Mouse (Mus musculus) heart, embryonic 16.5 days (tissue): ENCODE measurements around the gene 1700086D15Rik. TPM values are rescaled to one million over a fixed set of nuclear protein-coding genes. Genes with fewer than 3 reads are reported as not detected.

Experiments used
- ATAC-seq: fragments of 200-750 bp; cut with Nextera tagmentation; replicated peaks from 2 replicates; pipeline ENCODE4 v1.8.0; 2017; ENCODE audit warnings: moderate number of reproducible peaks; ENCODE audit not compliant: insufficient read depth, low FRiP score; ENCODE audit errors: extremely low read depth
- H3K27ac ChIP-seq: fragments of 300-500 bp; sonication (generic); 2 replicates; pipeline ENCODE4 v1.5.1; 2014; ENCODE audit warnings: mild to moderate bottlenecking, low read length, control low read depth, moderate library complexity
- H3K27me3 ChIP-seq: fragments of 300-500 bp; sonication (generic); 2 replicates; pipeline ENCODE4 v1.6.1; 2014; ENCODE audit warnings: low read length, mixed read lengths; ENCODE audit not compliant: control insufficient read depth, insufficient read depth
- H3K36me3 ChIP-seq: fragments of 300-500 bp; sonication (generic); 2 replicates; pipeline ENCODE4 v1.6.1; 2014; ENCODE audit not compliant: control insufficient read depth, insufficient read depth
- H3K4me1 ChIP-seq: fragments of 300-500 bp; sonication (generic); 2 replicates; pipeline ENCODE4 v1.6.1; 2014; ENCODE audit warnings: low read length, mixed read lengths; ENCODE audit not compliant: control insufficient read depth, insufficient read depth
- H3K4me2 ChIP-seq: fragments of 300-500 bp; sonication (generic); 2 replicates; pipeline ENCODE4 v1.6.1; 2014; ENCODE audit warnings: low read depth, mild to moderate bottlenecking, control low read depth, low read length
- H3K4me3 ChIP-seq: fragments of 300-500 bp; sonication (generic); 2 replicates; pipeline ENCODE4 v1.5.1; 2014; ENCODE audit warnings: mild to moderate bottlenecking, control low read depth, low read length
- H3K9ac ChIP-seq: fragments of 300-500 bp; sonication (generic); 2 replicates; pipeline ENCODE4 v1.6.1; 2014; ENCODE audit warnings: low read length, control low read depth
- H3K9me3 ChIP-seq: fragments of 300-500 bp; sonication (generic); replicated peaks from 2 replicates; pipeline ENCODE4 v1.6.1; 2016; ENCODE audit warnings: low read length; ENCODE audit not compliant: control insufficient read depth
- WGBS: fragments of 180-500 bp; shearing (Covaris S2); extraction: QIAGEN DNeasy Blood & Tissue Kit; methylation state at CpG from one replicate; pipeline ENCODE4 v1.1.7; 2014; 5-methylcytosine and 5-hydroxymethylcytosine counted together
- polyA plus RNA-seq: library from polyadenylated mRNA; unstranded; fragments of >200 nt; fragmentation: Nextera tagmentation; extraction: Ambion mirVana; gene quantifications from 2 replicates; pipeline ENCODE4 v1.2.1, GENCODE M21; 2015

1700086D15Rik gene
- polyA plus RNA-seq, 1 experiment from 2014 or later: not detected

DNA sequence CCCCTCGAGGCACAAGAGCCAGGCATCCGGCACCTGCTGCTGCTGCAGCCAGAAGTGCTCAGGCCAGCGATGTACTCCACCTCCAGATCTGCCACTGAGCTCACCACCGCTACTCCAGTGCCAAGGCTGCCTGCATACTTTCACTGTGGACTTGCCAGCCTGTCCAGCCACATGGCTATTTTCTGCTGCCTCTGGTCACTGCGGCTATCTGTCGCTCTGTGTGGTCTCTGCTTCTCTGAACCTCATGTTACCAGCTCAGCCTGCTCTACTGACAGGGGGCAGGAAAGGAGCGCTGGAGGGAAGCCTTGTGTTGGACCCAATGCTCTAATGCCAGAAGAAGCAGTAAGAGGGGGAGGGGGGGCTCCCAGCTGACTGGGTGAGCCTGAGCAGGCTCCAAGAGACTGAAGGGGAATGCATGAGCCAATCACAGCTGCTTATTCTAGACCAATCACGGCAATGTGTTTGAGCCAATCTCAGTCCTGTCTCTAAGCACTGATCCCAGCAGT lies 34.7 kb downstream of the 1700086D15Rik start:
- Histone ChIP-seq H3K9ac (no peak overlapping the region), H3K27ac (peak overlapping the region; percentile 61), H3K4me1 (peaks cover 12% of the 10 kb centered on the region; the same call in 1 of the 2 replicates), H3K4me2 (peak overlapping the region; percentile 34), H3K27me3 (no peaks in the 10 kb centered on the region), H3K9me3 (no peaks in the 10 kb centered on the region), H3K4me3 (peak overlapping the region; percentile 5; the same call in 1 of the 2 replicates), H3K36me3 (no peaks in the 10 kb centered on the region)
- ATAC-seq: peak; percentile 85
- 32% methylated on average over 8 of the region's 8 CpGs for WGBS

DNA sequence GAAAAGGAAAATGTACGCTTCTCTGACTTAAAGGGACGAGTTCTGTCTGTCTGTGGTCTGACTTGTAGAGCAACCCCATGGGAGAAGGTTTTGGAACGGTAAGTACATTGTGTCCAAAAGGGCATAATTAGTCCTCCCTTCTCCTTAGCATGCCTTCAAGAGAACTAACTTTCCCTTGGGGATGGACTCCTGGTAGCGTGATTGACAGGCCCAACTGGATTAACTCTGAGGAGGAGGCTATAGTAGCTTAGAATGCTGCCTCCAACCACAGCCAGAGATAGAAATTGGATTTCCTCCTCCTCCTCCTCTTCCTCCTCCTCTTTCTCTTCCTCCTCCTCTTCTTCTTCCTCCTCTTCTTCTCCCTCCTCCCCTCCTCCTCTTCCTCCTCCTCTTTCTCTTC lies 39.4 kb downstream of the 1700086D15Rik start:
- H3K4me2 ChIP-seq: no peak overlapping the region
- no peak overlapping the region for H3K27ac ChIP-seq
- no peaks in the 10 kb centered on the region for H3K9me3 ChIP-seq
- H3K36me3 ChIP-seq: no peaks in the 10 kb centered on the region
- no peak overlapping the region for H3K4me3 ChIP-seq
- no peaks in the 10 kb centered on the region for H3K27me3 ChIP-seq
- no peak for ATAC-seq
- 87% methylated on average over 4 of the region's 4 CpGs for WGBS
- H3K4me1 ChIP-seq: peaks cover 9% of the 10 kb centered on the region; the same call in 1 of the 2 replicates
- no peak overlapping the region for H3K9ac ChIP-seq

DNA sequence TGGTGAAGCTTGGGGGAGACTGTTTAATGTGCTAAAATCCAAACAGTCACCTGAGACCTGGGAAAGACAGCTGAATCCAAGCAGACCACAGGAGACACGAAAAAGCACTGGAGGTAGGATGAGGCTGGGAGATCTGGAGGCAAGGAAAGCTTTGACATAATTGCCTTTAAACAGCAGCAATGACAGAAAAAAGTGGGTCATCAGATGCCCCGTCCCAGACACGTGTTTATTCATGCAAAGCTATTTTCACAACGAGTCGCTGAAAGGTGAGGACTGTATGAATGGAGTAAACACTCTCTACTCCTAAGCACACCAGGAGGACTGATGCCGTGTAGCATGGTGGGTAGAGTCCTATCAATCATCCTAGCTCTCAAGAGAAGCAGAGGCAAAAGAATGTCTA lies 43.9 kb downstream of the 1700086D15Rik start:
- no peak overlapping the region for H3K9ac ChIP-seq
- H3K4me3 ChIP-seq: no peak overlapping the region
- no peak for ATAC-seq
- 80% methylated on average over 6 of the region's 6 CpGs for WGBS
- no peak overlapping the region for H3K27ac ChIP-seq
- no peaks in the 10 kb centered on the region for H3K36me3 ChIP-seq
- no peaks in the 10 kb centered on the region for H3K27me3 ChIP-seq
- H3K9me3 ChIP-seq: no peaks in the 10 kb centered on the region
- peaks cover 11% of the 10 kb centered on the region for H3K4me1 ChIP-seq
- no peak overlapping the region for H3K4me2 ChIP-seq

DNA sequence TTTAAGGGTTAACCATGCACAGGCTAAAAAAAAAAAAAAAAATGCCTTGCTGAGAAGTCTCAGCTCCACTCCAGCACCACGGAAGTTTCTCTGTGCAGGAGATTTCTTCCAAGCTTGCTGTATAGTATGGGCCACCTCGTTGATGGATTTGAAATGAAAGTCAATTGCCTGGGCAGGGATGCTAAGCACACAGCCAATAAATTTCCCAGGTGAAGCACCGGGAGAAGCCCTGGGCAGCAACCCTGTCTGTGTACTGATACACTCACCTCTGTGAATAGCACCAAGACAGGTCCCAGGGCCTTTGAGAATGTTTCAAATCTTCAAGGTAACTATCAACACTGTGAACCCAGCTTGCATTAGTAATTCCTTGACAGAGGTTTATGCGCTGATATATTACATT lies 47.6 kb downstream of the 1700086D15Rik start:
- H3K4me3 ChIP-seq: no peak overlapping the region
- WGBS: 45% methylated on average over 4 of the region's 4 CpGs
- H3K27ac ChIP-seq: no peak overlapping the region
- no peak overlapping the region for H3K4me2 ChIP-seq
- no peaks in the 10 kb centered on the region for H3K27me3 ChIP-seq
- H3K9ac ChIP-seq: no peak overlapping the region
- no peaks in the 10 kb centered on the region for H3K9me3 ChIP-seq
- ATAC-seq: no peak
- H3K36me3 ChIP-seq: no peaks in the 10 kb centered on the region
- peaks cover 25% of the 10 kb centered on the region for H3K4me1 ChIP-seq

DNA sequence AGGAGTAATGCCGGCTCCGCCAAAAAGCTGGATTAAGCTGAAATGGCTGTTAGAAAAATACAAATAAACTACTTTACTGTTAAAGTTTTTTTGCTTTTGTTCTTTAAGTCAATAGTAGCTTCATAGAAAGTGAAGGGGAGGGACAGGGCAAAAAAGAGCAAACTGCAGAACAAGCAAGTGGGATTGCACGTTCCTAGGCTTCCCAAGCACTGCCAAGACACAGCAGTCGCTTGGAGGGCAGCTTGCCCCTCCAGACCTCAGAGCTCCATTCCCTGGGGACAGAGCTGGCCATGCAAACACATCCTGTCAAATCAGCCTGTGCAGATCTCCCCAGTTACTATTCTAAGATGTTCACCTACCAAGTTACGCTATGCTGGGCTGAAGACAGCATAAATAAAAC lies 48.0 kb downstream of the 1700086D15Rik start:
- H3K4me2 ChIP-seq: no peak overlapping the region
- no peaks in the 10 kb centered on the region for H3K27me3 ChIP-seq
- no peak overlapping the region for H3K27ac ChIP-seq
- H3K9ac ChIP-seq: no peak overlapping the region
- H3K4me1 ChIP-seq: peaks cover 25% of the 10 kb centered on the region
- H3K9me3 ChIP-seq: no peaks in the 10 kb centered on the region
- ATAC-seq: no peak
- 59% methylated on average over 5 of the region's 5 CpGs for WGBS
- H3K4me3 ChIP-seq: no peak overlapping the region
- H3K36me3 ChIP-seq: no peaks in the 10 kb centered on the region

DNA sequence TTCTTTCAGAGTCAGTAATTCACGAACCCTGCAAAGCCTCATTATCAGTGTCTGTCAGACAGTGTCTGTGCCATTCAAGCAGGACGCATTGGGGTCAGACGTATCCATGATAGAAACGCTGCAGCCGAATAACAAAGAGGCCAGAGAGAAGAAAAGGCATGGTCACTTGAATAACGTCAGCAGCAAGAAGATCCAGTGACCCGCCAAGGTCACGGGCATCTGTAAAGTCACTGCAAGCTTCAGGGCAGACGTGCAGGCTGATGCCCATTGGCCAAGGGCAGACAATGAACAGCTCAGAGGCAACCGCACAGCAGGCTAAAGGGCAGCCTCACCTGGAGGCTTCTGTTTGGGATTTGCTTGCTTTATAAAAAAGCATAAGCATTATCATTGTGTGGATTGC lies 49.6 kb downstream of the 1700086D15Rik start:
- H3K27ac ChIP-seq: no peak overlapping the region
- H3K4me2 ChIP-seq: no peak overlapping the region
- H3K9ac ChIP-seq: no peak overlapping the region
- H3K4me1 ChIP-seq: peaks cover 25% of the 10 kb centered on the region
- no peak overlapping the region for H3K4me3 ChIP-seq
- ATAC-seq: no peak
- H3K27me3 ChIP-seq: no peaks in the 10 kb centered on the region
- no peaks in the 10 kb centered on the region for H3K9me3 ChIP-seq
- H3K36me3 ChIP-seq: no peaks in the 10 kb centered on the region
- WGBS: 57% methylated on average over 10 of the region's 10 CpGs

DNA sequence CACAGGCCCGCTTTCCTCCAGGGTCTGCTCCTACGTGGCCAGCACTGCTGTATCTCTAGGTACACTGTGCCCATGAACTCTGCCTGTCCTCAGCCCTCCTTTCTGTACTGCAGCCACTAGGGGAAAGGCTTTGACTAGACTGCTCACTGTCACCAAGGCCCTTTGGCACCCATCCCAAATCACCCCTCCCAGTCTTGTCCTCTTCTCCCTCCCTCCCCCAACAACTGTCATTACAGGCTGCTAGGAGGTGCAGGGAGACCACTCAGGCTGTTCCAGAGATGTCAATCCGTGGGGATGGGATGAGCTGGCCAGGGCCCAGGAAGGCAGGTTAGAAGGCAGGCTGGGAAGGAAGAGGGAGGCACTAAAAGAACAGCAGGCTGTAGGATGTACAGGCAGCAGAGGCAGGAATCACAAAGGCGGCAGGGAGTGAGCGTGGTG lies 51.9 kb downstream of the 1700086D15Rik start:
- Histone ChIP-seq H3K4me3 (no peak overlapping the region), H3K36me3 (no peaks in the 10 kb centered on the region), H3K27ac (peak overlapping the region; percentile 56), H3K4me2 (no peak overlapping the region), H3K27me3 (no peaks in the 10 kb centered on the region), H3K9me3 (no peaks in the 10 kb centered on the region), H3K9ac (peak overlapping the region; percentile 42), H3K4me1 (peaks cover 34% of the 10 kb centered on the region)
- 32% methylated on average over 5 of the region's 5 CpGs for WGBS
- ATAC-seq: peak; percentile 92

DNA sequence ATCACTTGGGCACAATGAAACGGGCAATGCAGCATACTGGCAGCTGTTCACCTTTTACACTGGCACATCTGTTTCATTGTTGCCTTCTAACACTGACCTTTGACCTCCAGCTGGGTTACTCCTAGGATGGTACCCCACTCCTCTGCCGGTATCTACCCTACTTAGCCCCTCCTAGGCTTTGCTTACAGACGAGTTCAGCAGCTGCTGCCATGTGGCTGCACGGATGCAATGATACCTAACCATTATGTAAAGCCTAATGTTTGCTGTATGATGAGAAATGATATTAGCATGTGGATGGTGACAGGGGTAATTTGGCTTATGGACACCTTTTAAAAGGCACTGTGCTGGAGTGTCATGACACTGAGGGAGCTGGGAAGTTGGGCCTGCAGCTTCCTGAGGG lies 52.5 kb downstream of the 1700086D15Rik start:
- WGBS: 75% methylated on average over 4 of the region's 4 CpGs
- no peak for ATAC-seq
- Histone ChIP-seq H3K9ac (peak overlapping the region; percentile 42), H3K4me1 (peaks cover 33% of the 10 kb centered on the region), H3K4me2 (no peak overlapping the region), H3K27ac (peak overlapping the region; percentile 56), H3K9me3 (no peaks in the 10 kb centered on the region), H3K27me3 (no peaks in the 10 kb centered on the region), H3K4me3 (no peak overlapping the region), H3K36me3 (no peaks in the 10 kb centered on the region)

DNA sequence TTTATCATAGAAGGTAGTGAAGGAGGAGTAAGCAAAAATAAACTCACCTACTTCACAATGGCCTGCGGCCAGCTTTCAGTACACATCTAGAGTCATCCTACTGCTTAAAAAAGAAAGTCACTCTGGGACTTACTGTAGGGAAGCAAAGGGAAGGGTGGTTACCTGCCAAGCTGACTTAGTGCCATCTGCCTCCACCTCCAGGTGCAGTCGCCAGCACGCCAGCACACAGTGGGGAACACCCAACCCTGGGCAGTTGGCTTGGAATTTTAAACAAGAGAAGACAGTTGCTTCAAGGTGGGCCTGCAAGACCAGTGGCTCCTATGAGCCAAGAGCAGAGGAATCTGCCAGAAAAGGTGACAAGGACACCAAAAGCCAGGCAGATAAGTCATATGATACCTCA lies 55.6 kb downstream of the 1700086D15Rik start:
- 75% methylated on average over 3 of the region's 3 CpGs for WGBS
- no peaks in the 10 kb centered on the region for H3K27me3 ChIP-seq
- peaks cover 25% of the 10 kb centered on the region for H3K4me1 ChIP-seq
- H3K9ac ChIP-seq: no peak overlapping the region
- H3K36me3 ChIP-seq: no peaks in the 10 kb centered on the region
- no peak overlapping the region for H3K4me3 ChIP-seq
- no peak overlapping the region for H3K4me2 ChIP-seq
- H3K9me3 ChIP-seq: no peaks in the 10 kb centered on the region
- 0 out of 2 replicates have a peak overlapping the region, but pooled peaks have one; percentile 24 for H3K27ac ChIP-seq
- no peak for ATAC-seq
